ENCODE assay signal across 23 mouse cellular contexts in genomic region chr3:86725113-86725512, GRCm38 (mm10).
A peak's percentile ranks its signal among the peaks of the same experiment; 100 is the strongest.
DNase-seq lines count a peak whose midpoint lies in the region; ATAC-seq and TF ChIP-seq lines count a peak whose summit lies in the region.
"Had no signal": no experiment of that assay in that cellular context is flagged by ENCODE, and none has a peak within 500 bp of the region (broad histone marks: within the 10 kb centered on the region; RNA-seq: fewer than 3 reads in every experiment).

No protein-coding gene starts in this region.

- H3K36me3 ChIP-seq in embryonic facial prominence, embryonic 13.5 days = no peaks in the 10 kb centered on the region
- no peaks in the 10 kb centered on the region for H3K36me3 ChIP-seq in embryonic facial prominence, embryonic 10.5 days (replicated peaks)
- H3K36me3 ChIP-seq in heart, embryonic 15.5 days = no peaks in the 10 kb centered on the region
- no peaks in the 10 kb centered on the region for H3K36me3 ChIP-seq in stomach, embryonic 15.5 days
- no peaks in the 10 kb centered on the region for H3K36me3 ChIP-seq in stomach, postnatal 0 days (ENCODE audit: control insufficient read depth, insufficient read depth, low read length)
- no peaks in the 10 kb centered on the region for H3K36me3 ChIP-seq in forebrain, embryonic 13.5 days (ENCODE audit: poor library complexity, severe bottlenecking)
- H3K36me3 ChIP-seq: embryonic facial prominence, embryonic 15.5 days; forebrain, embryonic 15.5 days; midbrain, embryonic 13.5 days had no signal

- no peaks in the 10 kb centered on the region for H3K9me3 ChIP-seq in embryonic facial prominence, embryonic 13.5 days
- H3K9me3 ChIP-seq in embryonic facial prominence, embryonic 10.5 days = no peaks in the 10 kb centered on the region
- H3K9me3 ChIP-seq in heart, embryonic 15.5 days (replicated peaks) = no peaks in the 10 kb centered on the region
- H3K9me3 ChIP-seq in stomach, embryonic 15.5 days = no peaks in the 10 kb centered on the region
- H3K9me3 ChIP-seq in stomach, postnatal 0 days (ENCODE audit: control insufficient read depth, low read length) = no peaks in the 10 kb centered on the region
- no peaks in the 10 kb centered on the region for H3K9me3 ChIP-seq in forebrain, embryonic 13.5 days (replicated peaks)
- H3K9me3 ChIP-seq: embryonic facial prominence, embryonic 15.5 days; forebrain, embryonic 15.5 days; midbrain, embryonic 13.5 days had no signal

- H3K4me3 ChIP-seq in embryonic facial prominence, embryonic 13.5 days = no peak overlapping the region
- no peak overlapping the region for H3K4me3 ChIP-seq in embryonic facial prominence, embryonic 10.5 days
- no peak overlapping the region for H3K4me3 ChIP-seq in heart, embryonic 15.5 days
- H3K4me3 ChIP-seq in stomach, embryonic 15.5 days (replicated peaks) = no peak overlapping the region
- H3K4me3 ChIP-seq in stomach, postnatal 0 days (ENCODE audit: low read depth, low read length) = no peak overlapping the region
- H3K4me3 ChIP-seq in forebrain, embryonic 13.5 days = no peak overlapping the region
- H3K4me3 ChIP-seq: embryonic facial prominence, embryonic 15.5 days; forebrain, embryonic 15.5 days; layer of hippocampus, adult 2 months; midbrain, embryonic 13.5 days had no signal

- H3K4me2 ChIP-seq in embryonic facial prominence, embryonic 13.5 days = no peak overlapping the region
- H3K4me2 ChIP-seq in heart, embryonic 15.5 days = peak overlapping the region; percentile 6; the same call in 1 of the 2 replicates
- H3K4me2 ChIP-seq in stomach, embryonic 15.5 days = no peak overlapping the region
- H3K4me2 ChIP-seq in stomach, postnatal 0 days (replicated peaks; ENCODE audit: low read depth) = no peak overlapping the region
- H3K4me2 ChIP-seq in forebrain, embryonic 13.5 days = no peak overlapping the region
- H3K4me2 ChIP-seq: embryonic facial prominence, embryonic 15.5 days; forebrain, embryonic 15.5 days; hindbrain, embryonic 14.5 days; midbrain, embryonic 13.5 days had no signal

- DNase-seq in embryonic facial prominence, embryonic 10.5 days (ENCODE audit: low spot score) = no peak
- no peak for DNase-seq in heart, adult 18-20 months
- no peak for DNase-seq in stomach, postnatal 0 days (ENCODE audit: low spot score)
- DNase-seq in yolk sac, embryonic 10.5 days (ENCODE audit: low spot score) = peak; percentile 68
- DNase-seq: adrenal gland, postnatal 14 days; cerebellum, adult 8-10 months; cerebellum, postnatal 36 days; gastrocnemius, postnatal 25 days; kidney, postnatal 25 days; right cerebral cortex, postnatal 25 days; thymus, adult 2 months; thymus, postnatal 4 days had no signal

- ATAC-seq in embryonic facial prominence, embryonic 13.5 days (ENCODE audit: insufficient number of reproducible peaks, insufficient read depth, low FRiP score, low TSS enrichment, low read depth) = no peak
- no peak for ATAC-seq in heart, embryonic 15.5 days (replicated peaks; ENCODE audit: insufficient number of reproducible peaks, insufficient read depth, low FRiP score, low read depth)
- no peak for ATAC-seq in stomach, embryonic 15.5 days (ENCODE audit: insufficient read depth, low FRiP score, low read depth)
- ATAC-seq in stomach, postnatal 0 days (ENCODE audit: low FRiP score, low TSS enrichment) = no peak
- no peak for ATAC-seq in forebrain, embryonic 13.5 days
- ATAC-seq: CD4-positive, CD25-positive, alpha-beta regulatory T cell, adult 4 months; forebrain, embryonic 15.5 days; inflammation-experienced regulatory T-cells, adult 6 months; midbrain, embryonic 13.5 days had no signal

- peak overlapping the region; percentile 39; the same call in 1 of the 2 replicates for H3K27ac ChIP-seq in embryonic facial prominence, embryonic 13.5 days
- H3K27ac ChIP-seq in embryonic facial prominence, embryonic 10.5 days (replicated peaks) = no peak overlapping the region
- no peak overlapping the region for H3K27ac ChIP-seq in heart, embryonic 15.5 days
- peak overlapping the region; percentile 40; the same call in 1 of the 2 replicates for H3K27ac ChIP-seq in stomach, embryonic 15.5 days
- H3K27ac ChIP-seq in stomach, postnatal 0 days (replicated peaks) = no peak overlapping the region
- no peak overlapping the region for H3K27ac ChIP-seq in forebrain, embryonic 13.5 days
- H3K27ac ChIP-seq: embryonic facial prominence, embryonic 15.5 days; forebrain, embryonic 15.5 days; hindbrain, embryonic 14.5 days; layer of hippocampus, adult 2 months; midbrain, embryonic 13.5 days had no signal

- no peak for TF ChIP-seq CTCF in stomach, postnatal 0 days (IDR thresholded peaks at IDR 0.05; ENCODE audit: low read depth)

- no peak for TF ChIP-seq EP300 in stomach, postnatal 0 days (optimal IDR thresholded peaks at IDR 0.05)

- H3K9ac ChIP-seq in embryonic facial prominence, embryonic 13.5 days = no peak overlapping the region
- no peak overlapping the region for H3K9ac ChIP-seq in heart, embryonic 15.5 days
- H3K9ac ChIP-seq in stomach, embryonic 15.5 days = no peak overlapping the region
- H3K9ac ChIP-seq in stomach, postnatal 0 days (ENCODE audit: low read length) = no peak overlapping the region
- no peak overlapping the region for H3K9ac ChIP-seq in forebrain, embryonic 13.5 days
- H3K9ac ChIP-seq: embryonic facial prominence, embryonic 15.5 days; forebrain, embryonic 15.5 days; hindbrain, embryonic 14.5 days; midbrain, embryonic 13.5 days had no signal

- H3K4me1 ChIP-seq in embryonic facial prominence, embryonic 13.5 days = peaks cover 19% of the 10 kb centered on the region
- peaks cover 15% of the 10 kb centered on the region for H3K4me1 ChIP-seq in embryonic facial prominence, embryonic 10.5 days
- H3K4me1 ChIP-seq in heart, embryonic 15.5 days (replicated peaks) = peaks cover 18% of the 10 kb centered on the region
- H3K4me1 ChIP-seq in stomach, embryonic 15.5 days = peaks cover 10% of the 10 kb centered on the region
- H3K4me1 ChIP-seq in stomach, postnatal 0 days (replicated peaks; ENCODE audit: control insufficient read depth, insufficient read depth) = no peaks in the 10 kb centered on the region
- H3K4me1 ChIP-seq in forebrain, embryonic 13.5 days = no peaks in the 10 kb centered on the region; the same call in 1 of the 2 replicates
- H3K4me1 ChIP-seq: forebrain, embryonic 15.5 days had no signal

- WGBS in embryonic facial prominence, embryonic 13.5 days = 72% methylated on average over 9 of the region's 9 CpGs
- 69% methylated on average over 9 of the region's 9 CpGs for WGBS in embryonic facial prominence, embryonic 10.5 days
- WGBS in heart, embryonic 15.5 days = 26% methylated on average over 9 of the region's 9 CpGs
- 28% methylated on average over 9 of the region's 9 CpGs for WGBS in stomach, embryonic 15.5 days
- WGBS in stomach, postnatal 0 days = 31% methylated on average over 9 of the region's 9 CpGs
- 69% methylated on average over 9 of the region's 9 CpGs for WGBS in forebrain, embryonic 13.5 days

- H3K27me3 ChIP-seq in embryonic facial prominence, embryonic 13.5 days = no peaks in the 10 kb centered on the region
- no peaks in the 10 kb centered on the region for H3K27me3 ChIP-seq in embryonic facial prominence, embryonic 10.5 days (replicated peaks; ENCODE audit: low read depth, poor library complexity, severe bottlenecking)
- H3K27me3 ChIP-seq in heart, embryonic 15.5 days = no peaks in the 10 kb centered on the region
- no peaks in the 10 kb centered on the region for H3K27me3 ChIP-seq in stomach, embryonic 15.5 days (replicated peaks)
- H3K27me3 ChIP-seq in stomach, postnatal 0 days (ENCODE audit: control insufficient read depth, insufficient read depth, low read length) = no peaks in the 10 kb centered on the region
- 0 out of 2 replicates have a peak, but pooled peaks cover 8% of the 10 kb centered on the region for H3K27me3 ChIP-seq in forebrain, embryonic 13.5 days
- H3K27me3 ChIP-seq: embryonic facial prominence, embryonic 15.5 days; forebrain, embryonic 15.5 days; midbrain, embryonic 13.5 days had no signal

Comparison
In these comparisons a context has a peak if more than half of its experiments do, and no peak if none do; other contexts are left out.
1. H3K27ac ChIP-seq: peak in embryonic facial prominence, embryonic 13.5 days (single experiment) and stomach, embryonic 15.5 days (single experiment); none in embryonic facial prominence, embryonic 10.5 days (single experiment), heart, embryonic 15.5 days (single experiment), stomach, postnatal 0 days (single experiment) and forebrain, embryonic 13.5 days (single experiment).